Mouse (Mus musculus) CH12.LX (cell line): ENCODE data around the gene Sigirr.

ENCODE experiments used
- MAX ChIP-seq: IDR thresholded peaks from 2 replicates; pipeline ENCODE4 v1.6.1; 2011; ENCODE audit warnings: low read length, improper control_type of control experiment
- MEF2A ChIP-seq: IDR thresholded peaks from 2 replicates; pipeline ENCODE4 v1.6.1; 2014; ENCODE audit warnings: low read depth, mild to moderate bottlenecking, inconsistent platforms, low read length, improper control_type of control experiment, borderline replicate concordance
- MXI1 ChIP-seq: IDR thresholded peaks from 2 replicates; pipeline ENCODE4 v1.6.1; 2011; ENCODE audit warnings: mild to moderate bottlenecking, low read depth, low read length, improper control_type of control experiment
- POLR2AphosphoS2 ChIP-seq: IDR thresholded peaks from 2 replicates; pipeline ENCODE4 v1.6.1; 2011; ENCODE audit warnings: low read depth, low read length, improper control_type of control experiment
- SMC3 ChIP-seq: IDR thresholded peaks from 2 replicates; pipeline ENCODE4 v1.6.1; 2011; ENCODE audit warnings: low read depth, low read length, improper control_type of control experiment
- ZC3H11A ChIP-seq: IDR thresholded peaks from 2 replicates; pipeline ENCODE4 v1.6.1; 2012; ENCODE audit warnings: low read depth, mild to moderate bottlenecking, inconsistent platforms, low read length, improper control_type of control experiment

DNA sequence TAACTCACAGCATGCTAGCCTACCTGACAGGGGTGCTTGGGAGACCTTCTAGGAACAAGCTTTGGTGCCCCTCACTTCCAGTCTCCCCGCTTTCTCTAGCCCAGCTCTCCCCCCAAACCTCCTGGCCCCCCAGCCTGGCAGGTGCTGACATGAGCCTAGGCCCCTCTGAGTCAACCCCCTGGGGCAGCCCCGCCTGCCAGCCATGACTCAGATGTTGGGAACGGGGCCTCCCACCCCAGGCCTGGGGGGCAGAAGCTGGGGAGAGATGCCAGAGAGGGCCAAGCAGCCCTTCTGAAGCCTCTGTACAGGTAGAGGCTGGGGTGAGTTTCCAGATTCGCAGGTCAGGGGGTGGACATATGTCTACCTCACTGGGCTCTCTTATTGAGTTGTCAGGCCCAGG lies 21.5 kb downstream of the Sigirr start:
- TF ChIP-seq MAX (no peak), SMC3 (no peak), MEF2A (no peak), MXI1 (no peak), POLR2AphosphoS2 (no peak), ZC3H11A (no peak)
